Mouse (Mus musculus) small intestine, adult 2 months (tissue): ENCODE results near the gene Pus10.

Experiments
- CTCF ChIP-seq: fragments of 200-500 bp; IDR thresholded peaks from 2 replicates; pipeline ENCODE4 v1.5.1; 2012; ENCODE audit warnings: low read depth, mild to moderate bottlenecking, control low read depth, inconsistent platforms, low read length, moderate library complexity, mixed read lengths; ENCODE audit not compliant: insufficient replicate concordance, insufficient read length; ENCODE audit errors: extremely low read depth
- POLR2A ChIP-seq: fragments of 200-500 bp; IDR thresholded peaks from 2 replicates; pipeline ENCODE4 v1.6.1; 2012; ENCODE audit warnings: low read depth, mild to moderate bottlenecking, control low read depth, inconsistent platforms, low read length, moderate library complexity

- no peak for TF ChIP-seq CTCF
- TF ChIP-seq POLR2A, result no peak
Measured at GRCm38 (mm10) chr11:23666526-23666925, 1.1 kb downstream of the Pus10 start.
